In the genomic region with DNA sequence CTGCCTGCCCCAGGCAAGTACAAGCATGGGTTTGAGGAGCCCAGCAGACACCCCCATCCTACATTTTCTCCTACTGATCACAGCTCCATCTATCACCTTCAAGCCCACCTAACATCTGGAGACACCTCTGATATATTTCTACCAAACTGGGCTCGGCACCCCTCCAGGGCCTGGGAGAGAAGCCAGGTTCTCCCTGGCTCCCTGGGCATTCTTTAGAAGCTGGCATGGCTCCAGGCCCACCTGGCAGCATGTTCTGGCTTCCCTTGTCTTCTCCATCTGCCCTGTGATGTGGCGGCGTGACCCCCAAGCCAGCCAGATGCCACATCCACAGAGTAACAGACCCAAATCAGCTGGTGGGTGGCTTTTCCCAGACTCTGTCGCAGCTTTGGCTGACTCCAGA, we compare ENCODE assay signal across 18 mouse cellular contexts. TPM values are rescaled to one million over a fixed set of nuclear protein-coding genes. Genes with fewer than 3 reads are reported as not detected.
DNase-seq lines count a peak whose midpoint lies in the region; ATAC-seq and TF ChIP-seq lines count a peak whose summit lies in the region.
"Had no signal": no experiment of that assay in that cellular context is flagged by ENCODE, and none has a peak within 500 bp of the region (broad histone marks: within the 10 kb centered on the region; RNA-seq: fewer than 3 reads in every experiment).

No protein-coding gene starts in this region.

- peak; percentile 21 for DNase-seq in cerebellum, adult 11-12 months
- DNase-seq in cerebellum, adult 9-10 months, result no peak
- DNase-seq in hindbrain, postnatal 0 days (ENCODE audit: low spot score), result no peak
- DNase-seq in cerebellum, postnatal 36 days, result peak; percentile 33 to 43
- DNase-seq in right cerebral cortex, postnatal 10 days (ENCODE audit: low spot score in 2 of 2), result peak; percentile 67 to 71
- DNase-seq in heart, postnatal 25 days (ENCODE audit: low spot score), result no peak
- DNase-seq in urinary bladder, adult 18-20 months (ENCODE audit: low spot score in 2 of 2), result no peak
- DNase-seq: adrenal gland, postnatal 14 days; lung, postnatal 14 days; thymus, adult 2 months had no signal

- H3K36me3 ChIP-seq in hindbrain, postnatal 0 days (ENCODE audit: insufficient read depth, low read length), result no peaks in the 10 kb centered on the region
- no peaks in the 10 kb centered on the region for H3K36me3 ChIP-seq in hindbrain, embryonic 12.5 days
- H3K36me3 ChIP-seq: heart, embryonic 12.5 days; intestine, embryonic 15.5 days; liver, embryonic 15.5 days; midbrain, embryonic 12.5 days had no signal

- TF ChIP-seq CTCF in hindbrain, postnatal 0 days (IDR thresholded peaks at IDR 0.05; ENCODE audit: low read depth), result no peak

- 0 out of 2 replicates have a peak, but pooled peaks have one; percentile 24 for ATAC-seq in hindbrain, postnatal 0 days
- no peak for ATAC-seq in hindbrain, embryonic 12.5 days (ENCODE audit: low FRiP score)
- ATAC-seq: intestine, embryonic 15.5 days had no signal

- 57% methylated on average over 4 of the region's 4 CpGs for WGBS in hindbrain, postnatal 0 days
- 79% methylated on average over 4 of the region's 4 CpGs for WGBS in hindbrain, embryonic 12.5 days

- H3K27ac ChIP-seq in hindbrain, postnatal 0 days, result peak overlapping the region; percentile 51; the same call in 1 of the 2 replicates
- H3K27ac ChIP-seq in hindbrain, embryonic 12.5 days, result no peak overlapping the region
- H3K27ac ChIP-seq: intestine, embryonic 15.5 days; kidney, postnatal 0 days; liver, embryonic 15.5 days; midbrain, embryonic 12.5 days had no signal

- no peaks in the 10 kb centered on the region for H3K27me3 ChIP-seq in hindbrain, postnatal 0 days (ENCODE audit: insufficient read depth, low read length)
- H3K27me3 ChIP-seq in hindbrain, embryonic 12.5 days, result no peaks in the 10 kb centered on the region
- H3K27me3 ChIP-seq: intestine, embryonic 15.5 days; liver, embryonic 15.5 days; midbrain, embryonic 12.5 days had no signal

- no peak overlapping the region for H3K9ac ChIP-seq in hindbrain, postnatal 0 days (replicated peaks; ENCODE audit: low read length)
- no peak overlapping the region for H3K9ac ChIP-seq in hindbrain, embryonic 12.5 days
- H3K9ac ChIP-seq: heart, embryonic 12.5 days; intestine, embryonic 15.5 days; liver, embryonic 15.5 days; midbrain, embryonic 12.5 days had no signal

- no peak overlapping the region for H3K4me3 ChIP-seq in hindbrain, postnatal 0 days (ENCODE audit: low read length)
- H3K4me3 ChIP-seq in hindbrain, embryonic 12.5 days, result no peak overlapping the region
- H3K4me3 ChIP-seq: erythroblast, embryonic 14.5 days; heart, embryonic 12.5 days; intestine, embryonic 15.5 days; liver, embryonic 15.5 days; midbrain, embryonic 12.5 days had no signal

- H3K4me1 ChIP-seq in hindbrain, postnatal 0 days (ENCODE audit: insufficient read depth, low read length), result no peaks in the 10 kb centered on the region
- no peaks in the 10 kb centered on the region for H3K4me1 ChIP-seq in hindbrain, embryonic 12.5 days
- H3K4me1 ChIP-seq: heart, embryonic 12.5 days; intestine, embryonic 15.5 days; liver, embryonic 15.5 days had no signal

- intact Hi-C loops in heart, postnatal 25 days (cut with DNase I), result no loop called here

- no peak overlapping the region for H3K4me2 ChIP-seq in hindbrain, postnatal 0 days (ENCODE audit: low read depth, low read length)
- no peak overlapping the region for H3K4me2 ChIP-seq in hindbrain, embryonic 12.5 days (replicated peaks)
- H3K4me2 ChIP-seq: heart, embryonic 12.5 days; intestine, embryonic 15.5 days; liver, embryonic 15.5 days; midbrain, embryonic 12.5 days had no signal

- H3K9me3 ChIP-seq in hindbrain, postnatal 0 days (ENCODE audit: low read length), result no peaks in the 10 kb centered on the region
- H3K9me3 ChIP-seq in hindbrain, embryonic 12.5 days (replicated peaks), result no peaks in the 10 kb centered on the region
- H3K9me3 ChIP-seq: heart, embryonic 12.5 days; intestine, embryonic 15.5 days; liver, embryonic 15.5 days; midbrain, embryonic 12.5 days had no signal

RNA-seq across cellular contexts. Expression of gene Tmem130, which starts 41.3 kb away (rescaled TPM):
- 310 and 321 TPM in 2 replicates for total RNA-seq in hindbrain, postnatal 0 days (2014; rRNA removed)
- polyA plus RNA-seq in hindbrain, postnatal 0 days (2015; fragmentation: Nextera tagmentation; extraction: Ambion mirVana), result 412 and 459 TPM in 2 replicates
- polyA plus RNA-seq in hindbrain, embryonic 12.5 days (2016; fragmentation: Nextera tagmentation; extraction: Ambion mirVana), result 73.4 and 73.8 TPM in 2 replicates
- total RNA-seq in heart, postnatal 25 days (2021), result under 1 TPM; 0.21 to 0.36 TPM
- total RNA-seq: hematopoietic stem cell, adult 5-6 weeks had no signal
- polyA plus RNA-seq: erythroblast, embryonic 14.5 days had no signal

RNA-seq across cellular contexts. Expression of gene Trrap, which starts 47.3 kb away (rescaled TPM):
- 149 and 156 TPM in 2 replicates for total RNA-seq in hindbrain, postnatal 0 days (2014; rRNA removed)
- 58.4 and 61.2 TPM in 2 replicates for polyA plus RNA-seq in hindbrain, postnatal 0 days (2015; fragmentation: Nextera tagmentation; extraction: Ambion mirVana)
- 92.5 and 94.5 TPM in 2 replicates for polyA plus RNA-seq in hindbrain, embryonic 12.5 days (2016; fragmentation: Nextera tagmentation; extraction: Ambion mirVana)
- 10 to 100 TPM; 39.4 to 43.0 TPM for total RNA-seq in heart, postnatal 25 days (2021)

Comparison
In these comparisons a context has a peak if more than half of its experiments do, and no peak if none do; other contexts are left out.
1. DNase-seq: peak in cerebellum, adult 11-12 months (single experiment), cerebellum, postnatal 36 days (2 of 2) and right cerebral cortex, postnatal 10 days (2 of 2); none in cerebellum, adult 9-10 months (single experiment), hindbrain, postnatal 0 days (single experiment), heart, postnatal 25 days (single experiment) and urinary bladder, adult 18-20 months (0 of 2).
2. RNA of gene Tmem130, which starts 41.3 kb away (total RNA-seq): 310 to 321 TPM in hindbrain, postnatal 0 days; 0.21 to 0.36 TPM in heart, postnatal 25 days; every median in the first group is over 100 times any median in the second.